16 mouse cellular contexts compared by ENCODE assay signal in the genomic region with DNA sequence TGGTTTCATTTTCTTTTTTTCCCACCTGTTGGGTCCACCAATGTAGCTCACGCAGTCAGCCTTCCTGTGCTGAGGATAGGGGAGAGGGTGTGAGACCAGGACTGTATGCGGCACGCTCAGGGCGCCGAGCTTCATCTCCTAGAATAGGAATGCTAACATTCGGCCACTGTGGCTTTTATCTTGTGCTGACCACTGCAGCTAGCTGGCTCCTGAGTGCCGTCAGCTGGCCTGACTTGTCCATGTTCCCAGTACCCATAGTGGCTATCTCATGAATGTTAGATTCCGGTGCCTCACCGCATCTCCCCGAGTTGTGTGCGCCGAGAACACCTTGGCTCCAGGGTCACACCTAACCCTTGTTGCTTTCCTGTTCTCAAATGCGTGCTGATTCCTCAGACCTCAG.
DNase-seq lines count a peak whose midpoint lies in the region; ATAC-seq lines count a peak whose summit lies in the region.
"Had no signal": no experiment of that assay in that cellular context is flagged by ENCODE, and none has a peak within 500 bp of the region (broad histone marks: within the 10 kb centered on the region; RNA-seq: fewer than 3 reads in every experiment).

No protein-coding gene starts in this region.

- H3K27me3 ChIP-seq in heart, embryonic 10.5 days (ENCODE audit: insufficient read depth, poor library complexity, severe bottlenecking) = no peaks in the 10 kb centered on the region
- no peaks in the 10 kb centered on the region for H3K27me3 ChIP-seq in midbrain, embryonic 10.5 days (ENCODE audit: low read depth, poor library complexity, severe bottlenecking)
- no peaks in the 10 kb centered on the region for H3K27me3 ChIP-seq in midbrain, embryonic 13.5 days
- H3K27me3 ChIP-seq: kidney, embryonic 15.5 days; limb, embryonic 13.5 days; neural tube, embryonic 15.5 days had no signal

- no peak overlapping the region for H3K4me2 ChIP-seq in midbrain, embryonic 13.5 days (replicated peaks)
- H3K4me2 ChIP-seq: hindbrain, embryonic 14.5 days; kidney, embryonic 15.5 days; limb, embryonic 13.5 days; neural tube, embryonic 15.5 days had no signal

- peak overlapping the region; percentile 31; the same call in 1 of the 2 replicates for H3K27ac ChIP-seq in heart, embryonic 10.5 days
- peak overlapping the region; percentile 64; the same call in 1 of the 2 replicates for H3K27ac ChIP-seq in midbrain, embryonic 10.5 days (replicated peaks)
- H3K27ac ChIP-seq in midbrain, embryonic 13.5 days = no peak overlapping the region
- H3K27ac ChIP-seq: limb, embryonic 13.5 days had no signal

- no peak for DNase-seq in heart, embryonic 10.5 days (ENCODE audit: low spot score)
- no peak for DNase-seq in heart, postnatal 36 days
- no peak for DNase-seq in midbrain, embryonic 10.5 days (ENCODE audit: low spot score)
- peak; percentile 35 to 38 for DNase-seq in heart, postnatal 10 days
- DNase-seq in neural tube, embryonic 10.5 days (ENCODE audit: extremely low spot score, low spot score) = no peak
- no peak for DNase-seq in layer of hippocampus, postnatal 36 days
- DNase-seq: cerebellum, adult 11-12 months; lung, postnatal 14 days; right cerebral cortex, adult 18-20 months; thymus, postnatal 4 days had no signal

- peaks cover 49% of the 10 kb centered on the region for H3K4me1 ChIP-seq in heart, embryonic 10.5 days
- H3K4me1 ChIP-seq in midbrain, embryonic 10.5 days = peaks cover 72% of the 10 kb centered on the region
- peaks cover 37% of the 10 kb centered on the region for H3K4me1 ChIP-seq in midbrain, embryonic 13.5 days (replicated peaks)

- intact Hi-C loops in heart, postnatal 36 days (cut with DNase I) = loop anchor here (2.0 kb wide), 1 partner anchor 15 kb away; no protein-coding TSS in a partner anchor
- intact Hi-C loops in heart, postnatal 10 days (cut with DNase I) = loop anchor here (5.0 kb wide), 1 partner anchor 55 kb away; no protein-coding TSS in a partner anchor

- H3K4me3 ChIP-seq in heart, embryonic 10.5 days = no peak overlapping the region
- no peak overlapping the region for H3K4me3 ChIP-seq in midbrain, embryonic 10.5 days
- no peak overlapping the region for H3K4me3 ChIP-seq in midbrain, embryonic 13.5 days (replicated peaks)
- H3K4me3 ChIP-seq: kidney, embryonic 15.5 days; limb, embryonic 13.5 days; neural tube, embryonic 15.5 days had no signal

- 57% methylated on average over 13 of the region's 13 CpGs for WGBS in heart, embryonic 10.5 days
- 85% methylated on average over 13 of the region's 13 CpGs for WGBS in midbrain, embryonic 10.5 days
- 92% methylated on average over 13 of the region's 13 CpGs for WGBS in midbrain, embryonic 13.5 days

- no peaks in the 10 kb centered on the region for H3K9me3 ChIP-seq in heart, embryonic 10.5 days
- no peaks in the 10 kb centered on the region for H3K9me3 ChIP-seq in midbrain, embryonic 10.5 days (replicated peaks)
- no peaks in the 10 kb centered on the region for H3K9me3 ChIP-seq in midbrain, embryonic 13.5 days
- H3K9me3 ChIP-seq: kidney, embryonic 15.5 days; limb, embryonic 13.5 days; neural tube, embryonic 15.5 days had no signal

- ATAC-seq in midbrain, embryonic 13.5 days = no peak
- ATAC-seq: midbrain, embryonic 16.5 days had no signal

- no peak overlapping the region for H3K9ac ChIP-seq in midbrain, embryonic 13.5 days (replicated peaks)
- H3K9ac ChIP-seq: hindbrain, embryonic 14.5 days; kidney, embryonic 15.5 days; limb, embryonic 13.5 days; neural tube, embryonic 15.5 days had no signal

- H3K36me3 ChIP-seq in heart, embryonic 10.5 days = no peaks in the 10 kb centered on the region
- H3K36me3 ChIP-seq in midbrain, embryonic 10.5 days = peaks cover 13% of the 10 kb centered on the region
- no peaks in the 10 kb centered on the region for H3K36me3 ChIP-seq in midbrain, embryonic 13.5 days
- H3K36me3 ChIP-seq: kidney, embryonic 15.5 days; limb, embryonic 13.5 days; neural tube, embryonic 15.5 days had no signal

Comparison
In these comparisons a context has a peak if more than half of its experiments do, and no peak if none do; other contexts are left out.
1. DNase-seq: peak in heart, postnatal 10 days (2 of 2); none in heart, embryonic 10.5 days (single experiment), heart, postnatal 36 days (0 of 2), midbrain, embryonic 10.5 days (single experiment), neural tube, embryonic 10.5 days (single experiment) and layer of hippocampus, postnatal 36 days (0 of 2).